Mouse (Mus musculus) embryonic stem cell, embryonic (primary cell): ENCODE data around the gene Srrm2.

Experiments
- CTCF ChIA-PET, 4 experiments: fragments of 300-600 bp in 2 of 4; fragments of 350-600 bp in 2 of 4; sonication (Branson Sonifier 250); formaldehyde crosslinking; loops; one replicate each; lab custom pipeline; 2022; ENCODE audit warnings: inconsistent platforms in 2 of 4; lab: Charles Lee
- POLR2A ChIA-PET, 4 experiments: fragments of 300-600 bp in 2 of 4; fragments of 350-600 bp in 2 of 4; sonication (Branson Sonifier 250); formaldehyde crosslinking; loops; one replicate each; lab custom pipeline; 2022; ENCODE audit warnings: antibody characterized with exemption in 4 of 4, inconsistent platforms in 1 of 4; lab: Charles Lee

The Srrm2 gene

GRCm38 (mm10) chr17:23841145-23841544 is 50.8 kb downstream of the Srrm2 start:
- POLR2A ChIA-PET = interaction anchor here in 3 of 4 experiments (0.6 to 7.4 kb wide), 6 partner anchors 9 to 113 kb away, joined by 3 to 81 read pairs (median 3); partner anchors contain the start of genes Elob (in 1 of the 3) and Prss33 (in 1 of the 3)
- CTCF ChIA-PET = interaction anchor here in 3 of 4 experiments (0.6 to 1.3 kb wide), 4 partner anchors 8 to 48 kb away, joined by 3 to 4 read pairs (median 4); no protein-coding TSS in a partner anchor

- CTCF ChIA-PET = interaction anchor here (0.5 to 4.4 kb wide), 153 partner anchors 7 to 597 kb away, joined by 3 to 112 read pairs (median 4); partner anchors contain the start of genes Elob (in 4 of the 4), Prss33 (in 3 of the 4), Flywch2 (in 2 of the 4) and Pkmyt1 (in 2 of the 4)
- POLR2A ChIA-PET = interaction anchor here (0.6 to 7.4 kb wide), 62 partner anchors 10 to 627 kb away, joined by 3 to 81 read pairs (median 3); partner anchors contain the start of genes Elob (in 3 of the 4), Paqr4 (in 2 of the 4), Srrm2 (in 2 of the 4) and Ccnf (in 1 of the 4)
These were observed 52.9 kb downstream of the Srrm2 start for GRCm38 (mm10) chr17:23843141-23843811.

GRCm38 (mm10) chr17:23843812-23844273 is 53.5 kb downstream of the Srrm2 start, which contains the start of the genes Prss32 and Prss41:
Prss32 (plus strand) TSS chr17:23843855.
Prss41 (minus strand) TSS chr17:23844172.
- ChIA-PET CTCF (interaction anchor here (0.5 to 4.4 kb wide), 157 partner anchors 8 to 597 kb away, joined by 3 to 112 read pairs (median 4); partner anchors contain the start of genes Elob (in 4 of the 4), Prss33 (in 3 of the 4), Flywch2 (in 2 of the 4) and Pkmyt1 (in 2 of the 4)), POLR2A (interaction anchor here (0.6 to 7.4 kb wide), 60 partner anchors 10 to 611 kb away, joined by 3 to 81 read pairs (median 3); partner anchors contain the start of genes Elob (in 2 of the 4), Paqr4 (in 2 of the 4), Ccnf (in 1 of the 4) and Pkmyt1 (in 1 of the 4))

- CTCF ChIA-PET = interaction anchor here in 3 of 4 experiments (1.0 to 7.4 kb wide), 5 partner anchors 21 to 112 kb away, joined by 3 to 78 read pairs (median 8); partner anchors contain the start of gene Elob (in 1 of the 3)
- POLR2A ChIA-PET = interaction anchor here in 2 of 4 experiments (0.6 to 1.9 kb wide), 5 partner anchors 9 to 77 kb away, joined by 3 to 4 read pairs (median 3); no protein-coding TSS in a partner anchor
These were observed 59.7 kb downstream of the Srrm2 start for GRCm38 (mm10) chr17:23850028-23850427.

GRCm38 (mm10) chr17:23850853-23851749 is 60.8 kb downstream of the Srrm2 start:
- ChIA-PET CTCF (interaction anchor here (0.6 to 7.4 kb wide), 22 partner anchors 7 to 812 kb away, joined by 3 to 78 read pairs (median 4); partner anchors contain the start of genes Elob (in 1 of the 4), Prss32 (in 1 of the 4), Prss33 (in 1 of the 4) and Prss41 (in 1 of the 4)), POLR2A (interaction anchor here in 3 of 4 experiments (0.6 to 0.9 kb wide), 4 partner anchors 32 to 180 kb away, joined by 3 to 4 read pairs (median 3); partner anchors contain the start of gene Pkmyt1 (in 1 of the 3))

GRCm38 (mm10) chr17:23853292-23853691 is 63.0 kb downstream of the Srrm2 start:
- ChIA-PET CTCF (interaction anchor here (0.5 to 7.4 kb wide), 28 partner anchors 9 to 276 kb away, joined by 3 to 78 read pairs (median 5); partner anchors contain the start of genes Prss32 (in 4 of the 4), Prss41 (in 4 of the 4), Elob (in 1 of the 4) and Prss33 (in 1 of the 4)), POLR2A (interaction anchor here (0.5 to 2.2 kb wide), 11 partner anchors 10 to 185 kb away, joined by 3 to 6 read pairs (median 4); partner anchors contain the start of genes Prss32 (in 2 of the 4) and Prss41 (in 2 of the 4))

- CTCF ChIA-PET = interaction anchor here (0.5 to 7.4 kb wide), 27 partner anchors 9 to 275 kb away, joined by 3 to 78 read pairs (median 5); partner anchors contain the start of genes Prss32 (in 4 of the 4), Prss41 (in 4 of the 4), Elob (in 1 of the 4) and Prss33 (in 1 of the 4)
- POLR2A ChIA-PET = interaction anchor here in 3 of 4 experiments (0.7 to 2.2 kb wide), 14 partner anchors 10 to 108 kb away, joined by 3 to 6 read pairs (median 4); partner anchors contain the start of genes Prss32 (in 1 of the 3) and Prss41 (in 1 of the 3)
These were observed 64.0 kb downstream of the Srrm2 start for GRCm38 (mm10) chr17:23854229-23854765.

- POLR2A ChIA-PET = no interaction called here
- CTCF ChIA-PET = interaction anchor here in 1 of 4 experiments (0.9 to 7.4 kb wide), 4 partner anchors 10 to 105 kb away, joined by 3 to 78 read pairs (median 7); partner anchors contain the start of genes Prss21, Prss32 and Prss41
These were observed 66.9 kb downstream of the Srrm2 start for GRCm38 (mm10) chr17:23857193-23857592.

- CTCF ChIA-PET = interaction anchor here in 2 of 4 experiments (1.2 to 2.4 kb wide), 3 partner anchors 14 to 102 kb away, joined by 4 to 14 read pairs (median 8); partner anchors contain the start of genes Prss32 (in 2 of the 2) and Prss41 (in 2 of the 2)
- POLR2A ChIA-PET = interaction anchor here in 2 of 4 experiments (0.9 to 1.0 kb wide), 2 partner anchors 14 to 104 kb away, joined by 3 read pairs; partner anchors contain the start of gene Prss41 (in 1 of the 2)
These were observed 67.6 kb downstream of the Srrm2 start for GRCm38 (mm10) chr17:23857913-23858312.

- ChIA-PET POLR2A (no interaction called here), CTCF (interaction anchor here in 3 of 4 experiments (0.6 to 2.0 kb wide), 3 partner anchors 9 to 106 kb away, joined by 3 to 7 read pairs (median 5); partner anchors contain the start of genes Prss32 (in 1 of the 3) and Prss41 (in 1 of the 3))
These were observed 72.6 kb downstream of the Srrm2 start for GRCm38 (mm10) chr17:23862926-23863325.

GRCm38 (mm10) chr17:23867756-23868155 is 77.4 kb downstream of the Srrm2 start, which contains the start of gene Prss21:
Prss21 (plus strand) TSS chr17:23868056.
- ChIA-PET POLR2A (interaction anchor here in 2 of 4 experiments (0.9 to 1.6 kb wide), 3 partner anchors 9 to 80 kb away, joined by 3 to 5 read pairs (median 3); no protein-coding TSS in a partner anchor), CTCF (interaction anchor here in 2 of 4 experiments (0.9 to 1.4 kb wide), 5 partner anchors 11 to 126 kb away, joined by 3 to 4 read pairs (median 3); partner anchors contain the start of genes Prss32 (in 1 of the 2) and Prss41 (in 1 of the 2))

- CTCF ChIA-PET = interaction anchor here in 3 of 4 experiments (0.5 to 2.6 kb wide), 7 partner anchors 13 to 210 kb away, joined by 3 to 9 read pairs (median 3); no protein-coding TSS in a partner anchor
- POLR2A ChIA-PET = interaction anchor here in 2 of 4 experiments (0.6 to 1.6 kb wide), 5 partner anchors 9 to 81 kb away, joined by 3 to 4 read pairs (median 3); no protein-coding TSS in a partner anchor
These were observed 78.2 kb downstream of the Srrm2 start for GRCm38 (mm10) chr17:23868513-23868912.
